Mouse (Mus musculus) embryonic facial prominence, embryonic 13.5 days (tissue): Measurements from ENCODE around the gene Nab1. TPM values are rescaled to one million over a fixed set of nuclear protein-coding genes. Genes with fewer than 3 reads are reported as not detected.
"Not testable (repeated sequence)": the region's sequence is repeated elsewhere in the genome, so short reads cannot be mapped to it uniquely, and the experiment has no call there.

Experiments
- ATAC-seq: fragments of 200-750 bp; cut with Nextera tagmentation; 2 replicates; pipeline ENCODE4 v1.8.0; 2017; ENCODE audit warnings: low read depth; ENCODE audit not compliant: insufficient number of reproducible peaks, insufficient read depth, low FRiP score, low TSS enrichment
- H3K27ac ChIP-seq: fragments of 300-500 bp; sonication (generic); 2 replicates; pipeline ENCODE4 v1.5.1; 2015; ENCODE audit warnings: moderate library complexity, mild to moderate bottlenecking, inconsistent platforms
- H3K27me3 ChIP-seq: fragments of 300-500 bp; sonication (generic); 2 replicates; pipeline ENCODE4 v1.6.1; 2015; ENCODE audit warnings: mild to moderate bottlenecking, inconsistent platforms
- H3K36me3 ChIP-seq: fragments of 300-500 bp; sonication (generic); 2 replicates; pipeline ENCODE4 v1.6.1; 2015; ENCODE audit warnings: mild to moderate bottlenecking, inconsistent platforms
- H3K4me1 ChIP-seq: fragments of 300-500 bp; sonication (generic); 2 replicates; pipeline ENCODE4 v1.6.1; 2015; ENCODE audit warnings: inconsistent platforms
- H3K4me2 ChIP-seq: fragments of 300-500 bp; sonication (generic); 2 replicates; pipeline ENCODE4 v1.6.1; 2015; ENCODE audit warnings: moderate library complexity, mild to moderate bottlenecking, inconsistent platforms
- H3K4me3 ChIP-seq: fragments of 300-500 bp; sonication (generic); 2 replicates; pipeline ENCODE4 v1.5.1; 2015; ENCODE audit warnings: mild to moderate bottlenecking, inconsistent platforms
- H3K9ac ChIP-seq: fragments of 300-500 bp; sonication (generic); 2 replicates; pipeline ENCODE4 v1.6.1; 2015; ENCODE audit warnings: mild to moderate bottlenecking, inconsistent platforms
- H3K9me3 ChIP-seq: fragments of 300-500 bp; sonication (generic); 2 replicates; pipeline ENCODE4 v1.6.1; 2016; ENCODE audit warnings: inconsistent platforms
- WGBS: fragments of 180-500 bp; shearing (Covaris S2); methylation state at CpG from one replicate; pipeline ENCODE4 v1.1.7; 2015; ENCODE audit warnings: mixed read lengths; 5-methylcytosine and 5-hydroxymethylcytosine counted together
- polyA plus RNA-seq: library from polyadenylated mRNA; unstranded; fragments of >200 nt; fragmentation: Nextera tagmentation; extraction: Ambion mirVana; gene quantifications from 2 replicates; pipeline ENCODE4 v1.2.1, GENCODE M21; 2015

The Nab1 gene
- polyA plus RNA-seq = 9.3 and 12.0 TPM in 2 replicates

GRCm38 (mm10) chr1:52500314-52500981 lies at the start of gene Nab1:
TSS of gene Nab1 (minus strand) at chr1:52500679.
- WGBS = under 1% methylated on average over 26 of the region's 80 CpGs
- H3K27me3 ChIP-seq = no peaks in the 10 kb centered on the region

DNA sequence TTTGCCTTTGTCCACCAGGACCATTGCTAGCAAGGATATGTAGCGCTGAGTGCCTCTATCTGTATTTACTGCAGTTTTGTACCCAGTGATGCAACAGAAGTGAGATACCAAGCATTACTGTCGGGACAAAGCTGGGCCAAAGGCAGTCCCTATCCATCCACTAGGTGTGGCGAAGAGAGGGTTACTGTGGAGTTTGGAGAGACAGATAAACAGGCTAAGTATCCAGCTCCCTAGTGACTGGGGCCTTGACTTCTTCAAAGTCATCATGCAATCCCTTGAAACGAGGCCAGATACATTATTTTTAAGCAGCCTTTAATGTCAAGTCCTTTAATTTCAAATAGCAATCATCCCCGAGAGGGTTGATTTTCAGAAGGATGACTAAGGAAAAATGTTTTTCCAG lies 47.0 kb upstream of the Nab1 start:
- peaks cover 5% of the 10 kb centered on the region; the same call in 1 of the 2 replicates for H3K9me3 ChIP-seq
- WGBS = 79% methylated on average over 5 of the region's 5 CpGs
- no peak overlapping the region for H3K27ac ChIP-seq
- no peaks in the 10 kb centered on the region for H3K4me1 ChIP-seq
- H3K27me3 ChIP-seq = no peaks in the 10 kb centered on the region
- no peaks in the 10 kb centered on the region for H3K36me3 ChIP-seq
- no peak overlapping the region for H3K9ac ChIP-seq
- no peak overlapping the region for H3K4me3 ChIP-seq
- ATAC-seq = no peak
- no peak overlapping the region for H3K4me2 ChIP-seq

More at GRCm38 (mm10) chr1:52500314-52500981, at the start of gene Nab1:
- peak; percentile 85 for ATAC-seq
- H3K36me3 ChIP-seq = no peaks in the 10 kb centered on the region
- peak within 1 kb of the TSS; percentile 87 for H3K9ac ChIP-seq
- H3K27ac ChIP-seq = peak within 1 kb of the TSS; percentile 74
- H3K4me1 ChIP-seq = peaks cover 11% of the 10 kb centered on the region
- no peaks in the 10 kb centered on the region for H3K9me3 ChIP-seq
- H3K4me2 ChIP-seq = peak within 1 kb of the TSS; percentile 78
- H3K4me3 ChIP-seq = peak within 1 kb of the TSS; percentile 80

DNA sequence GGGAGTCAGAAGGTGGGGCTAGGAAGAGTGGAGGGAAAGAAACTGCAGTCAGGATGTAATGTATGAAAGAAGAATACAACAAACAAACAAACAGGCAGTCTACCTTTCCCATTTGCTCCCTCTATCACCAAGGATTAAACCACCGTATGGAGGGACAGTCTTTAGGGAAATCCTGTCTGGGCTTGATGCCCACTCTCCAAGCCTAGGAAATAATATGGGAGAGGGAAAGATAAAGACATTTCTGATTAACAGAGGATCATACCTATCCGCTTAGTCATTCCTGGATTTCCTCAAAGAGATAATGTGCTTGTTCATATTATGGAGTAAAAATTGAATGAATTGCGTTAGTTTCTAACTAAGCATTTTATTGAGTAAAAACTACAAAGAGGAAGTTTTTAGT lies 46.3 kb upstream of the Nab1 start:
- Histone ChIP-seq H3K27ac (no peak overlapping the region), H3K4me3 (no peak overlapping the region), H3K27me3 (no peaks in the 10 kb centered on the region), H3K36me3 (no peaks in the 10 kb centered on the region), H3K4me1 (no peaks in the 10 kb centered on the region), H3K9ac (no peak overlapping the region), H3K9me3 (peaks cover 5% of the 10 kb centered on the region; the same call in 1 of the 2 replicates), H3K4me2 (no peak overlapping the region)
- no peak for ATAC-seq
- WGBS = 83% methylated on average over 3 of the region's 3 CpGs

DNA sequence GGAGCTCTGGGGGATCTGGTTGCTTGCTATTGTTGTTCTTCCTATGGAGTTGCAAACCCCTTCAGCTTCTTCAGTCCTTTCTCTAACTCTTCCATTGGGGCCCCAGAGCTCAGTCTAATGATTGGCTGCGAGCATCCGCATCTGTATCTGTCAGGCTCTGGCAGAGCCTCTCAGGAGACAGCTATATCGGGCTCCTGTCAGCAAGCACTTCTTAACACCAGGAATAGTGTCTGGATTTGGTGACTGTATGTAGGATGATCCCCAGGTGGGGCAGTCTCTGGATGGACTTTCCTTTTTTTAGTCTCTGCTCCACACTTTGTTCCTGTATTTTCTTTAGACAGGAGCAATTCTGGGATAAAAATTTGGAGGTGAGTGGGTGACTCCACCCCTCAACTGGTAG lies 39.6 kb upstream of the Nab1 start:
- H3K4me1 ChIP-seq, H3K27me3 ChIP-seq, H3K9me3 ChIP-seq, H3K27ac ChIP-seq, H3K4me2 ChIP-seq, ATAC-seq, H3K36me3 ChIP-seq, H3K9ac ChIP-seq, H3K4me3 ChIP-seq: not testable (repeated sequence)
- 76% methylated on average over 3 of the region's 3 CpGs for WGBS

- ATAC-seq = no peak
- no peaks in the 10 kb centered on the region for H3K4me1 ChIP-seq
- no peaks in the 10 kb centered on the region for H3K36me3 ChIP-seq
- no peaks in the 10 kb centered on the region for H3K27me3 ChIP-seq
- no peak overlapping the region for H3K9ac ChIP-seq
- no peak overlapping the region for H3K27ac ChIP-seq
- no peak overlapping the region for H3K4me2 ChIP-seq
- H3K4me3 ChIP-seq = no peak overlapping the region
- H3K9me3 ChIP-seq = no peaks in the 10 kb centered on the region
These were observed 29.5 kb upstream of the Nab1 start for GRCm38 (mm10) chr1:52529933-52530332.

DNA sequence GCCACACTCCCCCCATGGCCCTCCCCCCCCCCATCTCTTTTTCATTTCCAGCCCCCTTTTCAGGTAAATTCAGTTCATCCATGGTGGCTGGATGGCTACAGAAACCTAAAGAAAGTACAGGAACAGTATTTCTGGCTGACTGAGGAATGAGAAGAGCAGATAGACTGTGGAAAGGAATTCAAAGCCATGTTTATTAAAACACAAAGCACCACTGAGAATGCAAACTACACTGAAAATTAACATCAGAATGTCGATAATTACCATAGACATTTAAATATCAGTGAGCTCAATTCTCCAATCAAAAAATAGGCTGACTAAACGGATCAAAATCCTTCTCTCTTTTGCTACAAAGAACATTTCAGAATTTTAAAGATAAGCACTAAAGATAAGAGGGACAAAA lies 27.2 kb upstream of the Nab1 start:
- 42% methylated on average over 2 of the region's 2 CpGs for WGBS
- H3K4me1 ChIP-seq = 0 out of 2 replicates have a peak, but pooled peaks cover 5% of the 10 kb centered on the region
- no peak for ATAC-seq
- no peaks in the 10 kb centered on the region for H3K9me3 ChIP-seq
- H3K4me3 ChIP-seq = no peak overlapping the region
- H3K36me3 ChIP-seq = no peaks in the 10 kb centered on the region
- no peak overlapping the region for H3K9ac ChIP-seq
- H3K27me3 ChIP-seq = no peaks in the 10 kb centered on the region
- H3K4me2 ChIP-seq = no peak overlapping the region
- no peak overlapping the region for H3K27ac ChIP-seq

- no peaks in the 10 kb centered on the region for H3K27me3 ChIP-seq
- 0 out of 2 replicates have a peak, but pooled peaks cover 5% of the 10 kb centered on the region for H3K4me1 ChIP-seq
- no peaks in the 10 kb centered on the region for H3K9me3 ChIP-seq
- 52% methylated on average over 2 of the region's 2 CpGs for WGBS
- no peak for ATAC-seq
- no peak overlapping the region for H3K4me3 ChIP-seq
- H3K9ac ChIP-seq = no peak overlapping the region
- no peaks in the 10 kb centered on the region for H3K36me3 ChIP-seq
- H3K4me2 ChIP-seq = no peak overlapping the region
- no peak overlapping the region for H3K27ac ChIP-seq
These were observed 26.8 kb upstream of the Nab1 start for GRCm38 (mm10) chr1:52527252-52527651.

GRCm38 (mm10) chr1:52524663-52525062 lies 24.2 kb upstream of the Nab1 start:
- no peak overlapping the region for H3K4me2 ChIP-seq
- 60% methylated on average over 5 of the region's 5 CpGs for WGBS
- no peak overlapping the region for H3K4me3 ChIP-seq
- no peaks in the 10 kb centered on the region for H3K9me3 ChIP-seq
- no peak overlapping the region for H3K27ac ChIP-seq
- H3K36me3 ChIP-seq = no peaks in the 10 kb centered on the region
- 0 out of 2 replicates have a peak, but pooled peaks cover 5% of the 10 kb centered on the region for H3K4me1 ChIP-seq
- no peaks in the 10 kb centered on the region for H3K27me3 ChIP-seq
- no peak overlapping the region for H3K9ac ChIP-seq
- ATAC-seq = no peak

DNA sequence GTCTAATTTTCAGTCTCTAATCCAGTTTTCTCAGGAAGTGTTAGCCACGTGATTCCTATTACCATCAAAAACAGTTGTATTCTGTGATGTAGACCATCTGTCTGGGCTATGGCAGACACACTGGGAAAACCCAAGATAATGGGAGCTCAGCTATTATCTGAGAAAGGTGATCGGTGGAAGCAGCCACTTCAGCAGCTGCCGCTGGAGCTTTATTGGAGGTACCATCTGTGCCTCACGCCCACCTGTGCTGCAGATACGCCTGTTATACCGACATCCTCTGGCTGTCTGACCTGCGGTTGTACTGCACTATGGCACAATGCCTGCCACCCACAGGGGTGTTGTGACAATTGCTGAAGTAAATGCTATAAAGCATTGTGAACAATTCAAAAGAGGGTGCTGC lies 23.7 kb upstream of the Nab1 start:
- 0 out of 2 replicates have a peak, but pooled peaks cover 5% of the 10 kb centered on the region for H3K4me1 ChIP-seq
- no peak for ATAC-seq
- H3K9ac ChIP-seq = no peak overlapping the region
- H3K27me3 ChIP-seq = no peaks in the 10 kb centered on the region
- no peak overlapping the region for H3K4me3 ChIP-seq
- no peak overlapping the region for H3K27ac ChIP-seq
- H3K4me2 ChIP-seq = no peak overlapping the region
- H3K36me3 ChIP-seq = no peaks in the 10 kb centered on the region
- 32% methylated on average over 7 of the region's 7 CpGs for WGBS
- H3K9me3 ChIP-seq = no peaks in the 10 kb centered on the region

DNA sequence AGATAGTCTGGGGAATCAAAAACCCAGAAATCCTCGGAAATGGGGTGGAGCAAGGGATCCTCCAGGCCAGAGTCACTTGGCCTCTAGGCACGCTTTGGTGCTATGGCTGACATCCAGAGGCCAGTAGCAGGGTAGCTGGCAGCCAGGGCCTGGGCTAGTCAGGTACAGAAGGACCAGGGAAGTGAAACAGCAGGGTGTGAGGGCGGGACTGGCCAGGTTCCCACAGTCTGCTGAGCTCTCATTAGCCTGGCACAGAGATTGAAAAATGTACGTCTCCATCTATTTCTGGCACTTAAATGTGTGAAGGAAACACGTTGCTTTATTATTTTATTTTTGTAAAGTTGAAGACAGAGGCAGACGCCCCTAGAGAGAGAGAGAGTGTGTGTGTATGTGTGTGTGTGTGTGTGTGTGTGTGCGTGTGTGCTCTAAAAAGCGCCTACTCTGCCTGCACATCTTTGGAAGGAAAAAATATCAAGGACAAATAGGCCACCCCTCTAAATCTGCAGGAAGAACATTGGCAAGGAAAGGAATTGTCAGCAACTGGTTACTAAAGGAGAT lies 21.0 kb upstream of the Nab1 start:
- Histone ChIP-seq H3K27me3 (no peaks in the 10 kb centered on the region), H3K4me3 (no peak overlapping the region), H3K9me3 (no peaks in the 10 kb centered on the region), H3K4me2 (no peak overlapping the region), H3K9ac (no peak overlapping the region), H3K36me3 (no peaks in the 10 kb centered on the region), H3K4me1 (0 out of 2 replicates have a peak, but pooled peaks cover 5% of the 10 kb centered on the region), H3K27ac (no peak overlapping the region)
- ATAC-seq = no peak
- 71% methylated on average over 8 of the region's 8 CpGs for WGBS

- H3K4me1 ChIP-seq = 0 out of 2 replicates have a peak, but pooled peaks cover 5% of the 10 kb centered on the region
- H3K36me3 ChIP-seq = no peaks in the 10 kb centered on the region
- no peak overlapping the region for H3K4me3 ChIP-seq
- no peaks in the 10 kb centered on the region for H3K27me3 ChIP-seq
- no peak overlapping the region for H3K4me2 ChIP-seq
- H3K9ac ChIP-seq = no peak overlapping the region
- whole genome bisulfite sequencing = 87% methylated on average over 7 of the region's 7 CpGs
- ATAC-seq = no peak
- H3K9me3 ChIP-seq = no peaks in the 10 kb centered on the region
- no peak overlapping the region for H3K27ac ChIP-seq
These were observed 19.7 kb upstream of the Nab1 start for GRCm38 (mm10) chr1:52520131-52520530.

DNA sequence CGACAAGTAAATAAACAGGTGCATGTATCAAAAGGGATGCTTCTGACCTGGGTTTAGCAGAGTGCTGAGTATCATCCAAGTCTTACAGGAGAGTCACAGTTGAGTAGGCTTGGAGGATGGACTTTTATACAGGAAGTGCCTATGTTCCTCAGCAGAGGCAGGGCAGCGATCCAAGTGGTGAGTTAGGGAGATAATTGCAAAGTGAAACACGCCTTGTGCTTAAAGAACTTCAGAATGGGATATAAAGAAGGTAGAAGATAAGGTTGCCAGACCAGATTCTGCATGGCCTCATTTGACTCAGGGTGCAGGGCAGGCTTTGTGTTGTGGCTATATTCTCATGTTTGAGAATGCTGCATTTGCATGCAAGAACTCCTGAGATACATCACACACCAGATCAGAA lies 14.8 kb upstream of the Nab1 start:
- Histone ChIP-seq H3K9me3 (no peaks in the 10 kb centered on the region), H3K27me3 (no peaks in the 10 kb centered on the region), H3K4me3 (no peak overlapping the region), H3K4me1 (no peaks in the 10 kb centered on the region), H3K27ac (no peak overlapping the region), H3K9ac (no peak overlapping the region), H3K4me2 (no peak overlapping the region), H3K36me3 (no peaks in the 10 kb centered on the region)
- WGBS = 77% methylated on average over 3 of the region's 3 CpGs
- no peak for ATAC-seq
